Mouse (Mus musculus) bone marrow macrophage, adult 2 months (primary cell): ENCODE data around the gene Hmcn2.

Source experiments
- CTCF ChIP-seq: IDR thresholded peaks from 2 replicates; pipeline ENCODE4 v1.5.1; 2012; ENCODE audit warnings: low read depth, mild to moderate bottlenecking, low read length, moderate library complexity
- POLR2A ChIP-seq: IDR thresholded peaks from 2 replicates; pipeline ENCODE4 v1.6.1; 2012; ENCODE audit warnings: mild to moderate bottlenecking, low read depth, low read length, borderline replicate concordance

GRCm38 (mm10) chr2:31341726-31342535, 27.7 kb downstream of the Hmcn2 start:
- TF ChIP-seq POLR2A: no peak
- no peak for TF ChIP-seq CTCF
